Mouse (Mus musculus): ENCODE data around the gene Opn1mw. TPM values are rescaled to one million over a fixed set of nuclear protein-coding genes. Genes with fewer than 3 reads are reported as not detected.
"Not testable (repeated sequence)": the region's sequence is repeated elsewhere in the genome, so short reads cannot be mapped to it uniquely, and the experiment has no call there.

Opn1mw gene
- not detected for total RNA-seq (2021)

DNA sequence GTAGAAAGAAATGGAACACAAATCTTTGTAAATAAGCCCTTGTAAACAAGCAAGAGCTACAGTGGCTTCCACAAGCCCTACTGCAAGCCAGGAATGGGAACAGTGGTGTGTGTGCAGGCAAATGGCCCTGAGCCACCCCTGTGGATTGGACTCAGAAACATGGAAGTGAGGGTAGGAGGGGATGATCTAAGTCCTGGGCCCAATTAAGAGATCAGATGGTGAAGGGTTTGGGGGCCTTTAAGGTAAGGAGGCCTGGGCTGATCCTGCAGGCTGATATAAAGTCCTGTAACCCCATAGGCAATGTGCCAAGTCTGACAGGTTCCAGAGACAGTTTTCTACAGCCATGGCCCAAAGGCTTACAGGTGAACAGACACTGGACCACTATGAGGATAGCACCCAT, at the start of gene Opn1mw:
TSS of gene Opn1mw (plus strand) at position 301 of the 400 bp plus-strand sequence.
- intact Hi-C loops (cut with DNase I), result no loop called here
- DNase-seq, result no peak

DNA sequence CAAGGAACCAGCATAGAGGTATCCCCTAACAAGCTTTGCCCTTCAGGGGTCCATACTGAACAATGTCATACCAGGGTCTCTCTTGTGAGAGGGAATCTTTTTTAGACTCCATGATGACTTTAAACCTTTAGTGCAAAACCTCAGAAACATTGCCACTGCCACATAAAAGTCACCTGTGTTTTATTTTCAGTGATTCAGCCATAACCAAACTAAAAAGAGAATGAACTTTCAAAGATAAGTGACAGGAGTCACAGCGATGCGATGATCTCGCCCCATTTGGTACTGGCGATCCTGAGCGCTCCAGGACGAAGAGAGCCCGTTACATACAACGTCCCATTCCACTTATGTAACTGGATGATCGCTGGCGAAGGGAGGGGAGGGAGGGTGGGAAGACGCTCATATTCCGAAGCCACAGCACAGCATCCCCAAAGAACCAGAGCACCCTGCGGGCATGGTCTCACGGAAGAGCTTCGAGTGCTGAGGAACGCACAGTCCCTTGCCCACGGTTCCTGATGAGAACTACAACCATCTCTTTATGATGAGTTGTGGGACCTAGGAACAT, 42.9 kb upstream of the Opn1mw start:
- intact Hi-C loops (cut with DNase I), result loop anchor here (10.0 kb wide), 1 partner anchor 60 kb away; the partner anchor contains the start of gene Irak1
- DNase-seq, result no peak

DNA sequence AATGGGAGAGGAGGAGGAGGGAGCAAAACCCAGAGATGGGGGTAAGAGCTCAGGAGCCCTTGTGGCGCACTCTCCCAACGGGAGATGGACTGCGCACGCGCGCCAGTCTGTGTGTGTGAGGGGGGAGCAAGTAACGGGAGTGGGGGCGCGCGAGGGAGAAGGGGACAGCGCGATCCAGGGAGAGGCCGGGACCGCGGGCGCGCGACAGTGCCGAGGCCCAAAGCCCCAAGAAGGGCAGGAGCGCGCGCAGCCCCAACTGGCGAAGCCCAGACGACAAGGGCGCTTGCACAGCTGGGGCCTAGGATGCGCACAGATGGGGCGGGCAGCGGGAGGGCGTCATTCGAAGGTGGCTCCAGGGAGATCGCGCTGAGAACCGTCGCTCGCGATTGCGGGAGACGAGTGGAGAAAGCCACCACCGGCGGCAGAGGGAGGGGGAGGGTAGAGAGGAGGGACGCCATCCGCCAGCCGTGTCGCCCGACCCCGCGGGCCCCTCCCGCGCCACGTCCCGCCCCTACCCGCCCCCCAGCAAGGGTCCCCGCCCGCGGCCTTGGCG, 42.2 kb upstream of the Opn1mw start:
- DNase-seq, result peak; percentile 78 to 81
- intact Hi-C loops (cut with DNase I), result loop anchor here (10.0 kb wide), 1 partner anchor 60 kb away; the partner anchor contains the start of gene Irak1

DNA sequence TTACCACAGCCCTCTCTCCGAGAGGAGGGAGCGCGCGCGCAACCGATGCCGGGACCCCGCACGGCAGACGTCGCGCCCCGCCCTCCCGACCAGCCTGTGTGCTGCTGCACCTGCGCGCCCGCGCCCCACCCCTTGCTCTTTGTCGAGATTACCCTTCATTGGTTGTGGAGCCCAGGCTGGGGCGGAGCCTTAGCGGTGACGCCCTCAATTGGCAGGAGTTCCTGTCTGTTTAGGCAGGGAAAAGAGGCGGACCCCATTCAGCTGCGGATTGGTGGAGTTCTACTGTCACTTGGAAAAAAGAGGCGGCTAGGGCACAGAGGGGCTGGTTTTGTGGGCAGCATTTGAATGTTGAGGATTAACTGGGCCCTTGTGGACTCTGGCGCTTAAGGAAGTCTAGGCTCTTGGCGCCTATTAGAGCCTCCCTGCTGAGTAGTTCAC, 41.6 kb upstream of the Opn1mw start:
- peak; percentile 97 to 98 for DNase-seq
- intact Hi-C loops (cut with DNase I), result loop anchor here (10.0 kb wide), 1 partner anchor 61 kb away; the partner anchor contains the start of gene Irak1

DNA sequence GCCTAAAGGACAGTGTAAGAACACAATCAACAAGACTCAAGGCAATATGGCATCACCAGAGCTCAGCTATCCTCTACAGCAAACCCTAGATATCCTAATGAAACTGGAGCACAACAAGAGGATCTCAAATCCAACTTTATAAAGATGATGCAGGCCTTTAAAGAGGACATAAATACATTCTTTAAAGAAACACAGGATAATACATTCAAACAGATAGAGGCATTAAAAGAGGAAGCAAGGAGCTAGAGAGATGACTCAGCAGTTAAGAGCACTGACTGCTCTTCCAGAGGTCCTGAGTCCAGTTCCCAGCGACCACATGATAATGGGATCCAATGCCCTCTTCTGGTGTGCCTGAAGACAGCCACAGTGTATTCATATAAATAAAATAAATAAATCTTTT, 32.1 kb upstream of the Opn1mw start:
- intact Hi-C loops (cut with DNase I), result no loop called here
- DNase-seq, result no peak

DNA sequence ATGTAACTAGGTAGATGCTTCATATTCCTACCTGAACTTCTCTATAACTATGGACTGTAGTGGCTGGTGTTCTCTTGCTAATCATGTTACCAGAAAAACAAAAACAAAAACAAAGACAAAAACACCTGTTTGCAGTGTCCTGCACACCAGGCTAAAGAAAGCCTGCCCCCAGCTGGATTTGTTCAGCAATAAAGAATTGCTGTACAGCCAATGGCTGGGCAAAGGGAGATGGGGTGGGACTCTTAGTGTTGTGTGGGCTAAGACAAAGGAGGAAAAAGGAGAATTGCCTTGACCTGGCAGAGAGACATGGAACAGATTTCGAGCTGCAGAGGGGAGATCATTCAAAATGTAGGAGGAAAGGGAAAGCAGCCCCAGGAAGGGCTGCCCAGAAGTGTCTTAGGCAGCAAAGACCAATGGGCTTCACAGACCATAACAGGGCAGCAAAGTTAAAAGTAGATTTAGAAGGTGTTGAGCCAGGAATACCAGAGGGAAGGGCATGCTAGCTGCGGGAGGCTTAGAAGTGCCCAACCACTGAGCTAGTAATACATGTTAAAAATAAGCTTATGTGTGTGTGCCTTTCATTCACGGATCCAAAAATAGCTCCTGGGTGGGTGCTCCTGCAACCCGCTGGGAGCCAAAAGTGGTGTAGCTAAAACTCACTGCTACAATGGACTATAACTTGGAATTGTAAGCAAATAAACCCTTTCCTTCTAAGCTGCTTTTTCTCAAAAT, 23.6 kb upstream of the Opn1mw start:
- intact Hi-C loops (cut with DNase I), result loop anchor here (2.0 kb wide), 1 partner anchor 79 kb away; no protein-coding TSS in a partner anchor
- DNase-seq, result peak; percentile 37 to 42

DNA sequence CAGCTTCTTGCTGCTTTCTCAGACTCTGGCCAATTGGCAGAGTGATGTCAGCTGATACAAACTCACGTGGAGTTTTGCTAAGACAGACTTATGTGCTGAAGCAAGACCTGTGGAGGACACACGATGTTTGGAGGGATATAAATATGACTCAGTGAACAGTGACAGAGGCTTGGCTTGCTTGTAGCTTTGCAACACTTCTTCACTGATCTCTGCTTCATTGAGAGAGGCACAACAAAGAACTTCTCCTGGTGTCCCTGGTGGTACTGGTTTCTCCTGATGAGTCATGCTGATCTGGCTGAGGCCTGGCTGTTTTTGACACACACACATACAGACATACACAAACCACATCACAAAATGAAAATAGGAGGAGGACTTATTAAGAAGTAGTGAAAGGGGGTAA, 21.3 kb upstream of the Opn1mw start:
- intact Hi-C loops (cut with DNase I), result no loop called here
- DNase-seq, result no peak

DNA sequence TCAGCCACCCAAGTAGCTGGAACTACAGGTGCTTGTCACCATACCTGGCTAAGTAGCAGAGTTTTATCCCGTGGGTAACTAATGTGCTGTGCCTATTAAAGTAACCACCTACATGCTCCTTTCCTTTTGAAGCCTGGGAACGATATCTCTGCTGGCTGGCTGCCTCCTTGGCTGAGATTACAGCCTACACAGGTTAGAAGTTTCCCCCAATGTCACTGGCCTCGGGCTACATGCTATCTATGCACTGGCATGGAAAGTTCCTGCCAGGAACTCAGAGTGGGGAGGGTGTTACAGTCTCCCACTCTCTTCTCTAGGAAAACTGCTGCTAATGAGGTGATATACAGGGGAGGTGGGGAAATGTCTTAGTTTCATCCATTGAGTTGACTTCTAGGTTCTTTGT, 18.5 kb upstream of the Opn1mw start:
- intact Hi-C loops (cut with DNase I), result no loop called here
- peak in 1 of 2 experiments; percentile 37 for DNase-seq

DNA sequence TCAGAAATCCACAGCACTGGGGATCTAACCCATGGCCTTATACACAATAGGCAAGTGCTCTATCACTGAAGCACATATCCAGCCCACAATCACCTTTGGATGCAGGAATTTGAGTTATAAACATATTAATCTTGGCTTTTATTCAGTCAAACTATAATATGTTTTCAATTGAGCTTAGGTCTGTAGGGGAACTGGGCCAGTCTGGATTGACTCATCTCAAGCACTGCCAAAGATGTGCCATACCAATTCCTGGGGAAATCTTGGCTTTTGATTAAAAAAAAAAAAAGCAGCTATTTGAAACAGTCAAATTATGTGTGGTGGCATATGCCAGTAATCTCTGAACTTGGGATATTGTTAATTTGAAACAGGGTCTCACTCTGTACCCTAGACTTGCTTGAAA, 13.2 kb upstream of the Opn1mw start:
- intact Hi-C loops (cut with DNase I), result loop anchor here (2.0 to 10.0 kb wide), 2 partner anchors 131 to 299 kb away; partner anchors contain the start of gene Flna
- no peak for DNase-seq

DNA sequence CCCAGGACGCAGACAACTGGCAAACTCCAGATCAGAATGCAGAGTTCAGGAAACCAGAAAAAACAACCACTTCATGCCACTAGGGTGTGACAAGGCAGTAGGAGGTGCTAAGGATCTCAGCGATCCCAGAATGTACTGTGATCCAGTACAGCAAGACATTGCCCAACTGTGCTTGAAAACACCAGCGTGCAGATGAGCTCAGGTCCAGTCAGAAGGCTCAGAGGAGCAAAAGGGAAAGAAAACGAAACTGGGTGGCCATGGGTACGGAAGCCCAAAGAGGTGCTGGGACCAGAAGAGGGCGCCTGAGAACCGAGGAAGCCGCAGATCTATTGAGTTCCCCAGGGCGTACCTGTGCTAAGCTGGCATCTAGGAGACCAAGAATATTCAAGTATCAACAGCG, 11.8 kb upstream of the Opn1mw start:
- peak; percentile 65 to 67 for DNase-seq
- intact Hi-C loops (cut with DNase I), result loop anchor here (2.0 to 10.0 kb wide), 2 partner anchors 129 to 297 kb away; partner anchors contain the start of gene Flna

DNA sequence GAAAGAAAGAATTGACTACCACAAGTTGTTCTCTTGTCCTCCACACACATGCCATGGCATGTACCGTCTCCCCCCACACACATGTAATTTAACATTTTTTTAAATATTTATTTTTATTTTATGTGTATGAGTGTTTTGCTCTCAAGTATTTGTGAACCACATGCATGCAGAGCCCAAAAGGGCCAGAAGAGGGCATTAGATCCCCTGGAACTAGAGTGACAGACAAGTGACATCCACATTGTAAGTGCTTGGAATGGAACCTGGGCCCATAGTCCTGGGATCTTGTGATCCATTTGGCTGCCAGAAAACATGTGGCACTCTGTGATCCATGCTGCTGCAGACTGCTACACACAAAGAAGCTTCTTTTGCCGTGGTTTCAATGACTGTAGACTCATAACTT, 2.3 kb upstream of the Opn1mw start:
- intact Hi-C loops (cut with DNase I), result no loop called here
- DNase-seq, result no peak

DNA sequence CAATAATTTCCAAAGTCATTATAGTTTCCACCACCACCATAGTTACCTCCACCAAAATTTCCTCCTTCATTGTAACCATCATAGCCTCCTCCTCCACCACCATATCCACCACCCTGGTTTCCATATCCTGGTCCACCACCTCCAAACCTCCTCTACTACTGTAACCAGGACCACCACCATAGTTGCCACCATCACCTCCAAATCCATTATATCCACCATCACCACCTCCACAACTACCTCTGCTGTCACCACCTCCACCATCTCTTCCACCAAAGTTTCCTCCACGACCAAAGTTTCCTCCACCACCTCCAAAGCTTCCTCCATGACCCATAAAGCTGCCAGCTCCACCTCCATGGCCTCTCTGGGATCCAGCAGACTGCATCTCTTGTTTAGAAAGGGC, 8.0 kb downstream of the Opn1mw start, which contains the start of gene Mecp2:
TSS of gene Mecp2 (minus strand) at position 101 of the 400 bp plus-strand sequence.
- intact Hi-C loops (cut with DNase I); DNase-seq: not testable (repeated sequence)

DNA sequence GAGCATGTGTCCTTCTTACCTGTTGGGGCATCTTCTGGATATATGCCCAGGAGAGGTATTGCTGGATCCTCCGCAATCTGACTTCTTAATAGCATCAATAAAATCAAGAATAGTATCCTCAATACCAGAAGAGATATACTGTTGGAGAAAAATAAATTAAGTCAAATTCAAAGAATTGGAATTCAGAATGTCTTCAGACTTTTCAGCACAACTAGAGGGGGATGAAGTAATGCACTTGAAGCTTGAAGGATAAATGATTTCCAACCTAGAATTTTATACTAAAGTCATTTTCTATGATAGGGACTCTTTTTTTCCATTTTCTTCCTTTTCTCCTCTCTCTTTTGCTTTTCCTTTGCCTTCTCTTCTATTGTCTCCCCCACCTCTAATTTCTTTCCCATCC, 40.5 kb downstream of the Opn1mw start, which contains the start of gene Tex28:
TSS of gene Tex28 (minus strand) at position 101 of the 400 bp plus-strand sequence.
- no peak for DNase-seq
- intact Hi-C loops (cut with DNase I), result no loop called here

DNA sequence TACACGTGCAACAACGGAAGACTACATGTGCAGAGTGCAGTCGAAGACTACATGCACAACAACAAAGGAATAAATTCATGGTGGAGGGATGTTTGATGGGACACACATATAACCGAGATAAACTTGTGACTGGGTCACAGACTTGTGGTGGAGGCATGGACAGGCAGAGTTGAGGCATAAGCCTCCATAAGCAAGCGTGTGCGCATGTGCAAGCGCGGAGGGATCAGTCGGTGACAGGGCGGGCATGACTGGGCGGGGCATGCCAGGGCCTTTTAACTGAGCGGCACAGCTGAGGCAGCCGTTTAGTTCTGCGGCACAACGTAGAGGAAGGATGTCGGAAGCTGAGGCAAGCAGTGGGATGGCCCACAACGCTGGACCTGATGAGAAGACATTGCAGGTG, 49.7 kb downstream of the Opn1mw start, which contains the start of gene Tktl1:
TSS of gene Tktl1 (plus strand) at position 301 of the 400 bp plus-strand sequence.
- intact Hi-C loops (cut with DNase I), result no loop called here
- no peak for DNase-seq

Other genes starting within 250 kb of the Opn1mw start
- not detected for gene Avpr2, start 235.4 kb upstream of the Opn1mw start, total RNA-seq (2021)
- gene L1cam, start 231.4 kb upstream of the Opn1mw start, total RNA-seq (2021), result 1 to 10 TPM; 1.5 to 1.6 TPM
- gene Arhgap4, start 205.6 kb upstream of the Opn1mw start, total RNA-seq (2021), result 1 to 10 TPM; 1.8 to 2.5 TPM
- 10 to 100 TPM; 60.1 to 69.0 TPM for gene Naa10, start 205.5 kb upstream of the Opn1mw start, total RNA-seq (2021)
- 10 to 100 TPM; 14.2 to 14.9 TPM for gene Renbp, start 196.6 kb upstream of the Opn1mw start, total RNA-seq (2021)
- gene Hcfc1, start 161.1 kb upstream of the Opn1mw start, total RNA-seq (2021), result 10 to 100 TPM; 64.2 to 64.4 TPM
- 10 to 100 TPM; 54.7 to 56.7 TPM for gene Irak1, start 103.5 kb upstream of the Opn1mw start, total RNA-seq (2021)
- 10 to 100 TPM; 32.9 to 34.3 TPM for gene Mecp2, start 7.9 kb downstream of the Opn1mw start, total RNA-seq (2021)
- gene Tex28, start 40.4 kb downstream of the Opn1mw start, total RNA-seq (2021), result not detected
- not detected for gene Tktl1, start 49.8 kb downstream of the Opn1mw start, total RNA-seq (2021)
- 100 to 1,000 TPM; 245 TPM for gene Flna, start 122.4 kb downstream of the Opn1mw start, total RNA-seq (2021)
- 10 to 100 TPM; 39.7 to 47.5 TPM for gene Emd, start 127.2 kb downstream of the Opn1mw start, total RNA-seq (2021)
- 100 to 1,000 TPM; 247 to 291 TPM for gene Rpl10, start 143.3 kb downstream of the Opn1mw start, total RNA-seq (2021)
- 10 to 100 TPM; 40.4 to 44.1 TPM for gene Taz, start 154.4 kb downstream of the Opn1mw start, total RNA-seq (2021)
- 10 to 100 TPM; 14.7 to 17.7 TPM for gene Dnase1l1, start 154.9 kb downstream of the Opn1mw start, total RNA-seq (2021)
- gene Atp6ap1, start 169.6 kb downstream of the Opn1mw start, total RNA-seq (2021), result 100 to 1,000 TPM; 119 to 123 TPM
- gene Gdi1, start 177.5 kb downstream of the Opn1mw start, total RNA-seq (2021), result 10 to 100 TPM; 88.1 to 93.0 TPM
- gene Fam50a, start 185.6 kb downstream of the Opn1mw start, total RNA-seq (2021), result 10 to 100 TPM; 29.9 to 33.9 TPM
- gene Plxna3, start 201.6 kb downstream of the Opn1mw start, total RNA-seq (2021), result 1 to 10 TPM; 1.8 to 2.3 TPM
- 10 to 100 TPM; 44.3 to 45.0 TPM for gene Lage3, start 226.2 kb downstream of the Opn1mw start, total RNA-seq (2021)
- 10 to 100 TPM; 47.1 to 53.3 TPM for gene Ubl4a, start 245.8 kb downstream of the Opn1mw start, total RNA-seq (2021)
- gene Slc10a3, start 245.9 kb downstream of the Opn1mw start, total RNA-seq (2021), result 1 to 10 TPM; 7.6 to 7.8 TPM

Measured in heart, postnatal 10 days (tissue).